Mouse (Mus musculus) stomach, embryonic 16.5 days (tissue): ENCODE results near the gene Slc29a2. TPM values are rescaled to one million over a fixed set of nuclear protein-coding genes. Genes with fewer than 3 reads are reported as not detected.

ENCODE experiments used
- ATAC-seq: fragments of 200-750 bp; cut with Nextera tagmentation; 2 replicates; pipeline ENCODE4 v1.8.0; 2017; ENCODE audit warnings: moderate number of reproducible peaks, moderate TSS enrichment; ENCODE audit not compliant: insufficient read depth, low FRiP score
- H3K27ac ChIP-seq: fragments of 300-500 bp; sonication (generic); 2 replicates; pipeline ENCODE4 v1.5.1; 2014; ENCODE audit warnings: low read length
- H3K27me3 ChIP-seq: fragments of 300-500 bp; sonication (generic); 2 replicates; pipeline ENCODE4 v1.6.1; 2014; ENCODE audit warnings: low read length, control low read depth, mixed read lengths; ENCODE audit not compliant: control insufficient read depth, insufficient read depth
- H3K36me3 ChIP-seq: fragments of 300-500 bp; sonication (generic); 2 replicates; pipeline ENCODE4 v1.6.1; 2014; ENCODE audit warnings: low read length; ENCODE audit not compliant: control insufficient read depth, insufficient read depth
- H3K4me1 ChIP-seq: fragments of 300-500 bp; sonication (generic); 2 replicates; pipeline ENCODE4 v1.6.1; 2014; ENCODE audit warnings: low read length, control low read depth, mixed read lengths; ENCODE audit not compliant: control insufficient read depth, insufficient read depth
- H3K4me2 ChIP-seq: fragments of 300-500 bp; sonication (generic); 2 replicates; pipeline ENCODE4 v1.6.1; 2014; ENCODE audit warnings: low read depth, low read length, mixed read lengths
- H3K4me3 ChIP-seq: fragments of 300-500 bp; sonication (generic); replicated peaks from 2 replicates; pipeline ENCODE4 v1.5.1; 2014; ENCODE audit warnings: mild to moderate bottlenecking, low read length
- H3K9ac ChIP-seq: fragments of 300-500 bp; sonication (generic); 2 replicates; pipeline ENCODE4 v1.6.1; 2014; ENCODE audit warnings: low read length
- H3K9me3 ChIP-seq: fragments of 300-500 bp; sonication (generic); replicated peaks from 2 replicates; pipeline ENCODE4 v1.6.1; 2016; ENCODE audit warnings: low read length, control low read depth; ENCODE audit not compliant: control insufficient read depth
- WGBS: fragments of 180-500 bp; shearing (Covaris S2); extraction: QIAGEN DNeasy Blood & Tissue Kit; methylation state at CpG from one replicate; pipeline ENCODE4 v1.1.7; 2014; 5-methylcytosine and 5-hydroxymethylcytosine counted together
- polyA plus RNA-seq: library from polyadenylated mRNA; unstranded; fragments of >200 nt; fragmentation: Nextera tagmentation; extraction: Ambion mirVana; gene quantifications from 2 replicates; pipeline ENCODE4 v1.2.1, GENCODE M21; 2015

Slc29a2 gene
- polyA plus RNA-seq, 1 experiment from 2014 or later, result 3.3 TPM

GRCm38 (mm10) chr19:5040862-5041523 is 17.3 kb downstream of the Slc29a2 start, which contains the start of gene Brms1:
Gene Brms1 (plus strand): TSS chr19:5041354.
- H3K9me3 ChIP-seq, result no peaks in the 10 kb centered on the region
- WGBS, result 3% methylated on average over 40 of the region's 40 CpGs
- no peaks in the 10 kb centered on the region for H3K27me3 ChIP-seq
- peak within 1 kb of the TSS; percentile 94 for H3K4me2 ChIP-seq
- peak within 1 kb of the TSS; percentile 80 for H3K4me3 ChIP-seq
- peaks cover 28% of the 10 kb centered on the region for H3K4me1 ChIP-seq
- ATAC-seq, result peak; percentile 76; the same call in 1 of the 2 replicates
- H3K9ac ChIP-seq, result peak within 1 kb of the TSS; percentile 86
- peak within 1 kb of the TSS; percentile 79 for H3K27ac ChIP-seq
- H3K36me3 ChIP-seq, result no peaks in the 10 kb centered on the region

GRCm38 (mm10) chr19:5041588-5041987 is 17.9 kb downstream of the Slc29a2 start:
- H3K4me2 ChIP-seq, result peak overlapping the region; percentile 94

GRCm38 (mm10) chr19:5045531-5045930 is 21.9 kb downstream of the Slc29a2 start:
- Histone ChIP-seq H3K9ac (no peak overlapping the region), H3K9me3 (no peaks in the 10 kb centered on the region), H3K4me2 (no peak overlapping the region), H3K27ac (no peak overlapping the region), H3K4me1 (peaks cover 21% of the 10 kb centered on the region), H3K4me3 (no peak overlapping the region), H3K27me3 (no peaks in the 10 kb centered on the region), H3K36me3 (0 out of 2 replicates have a peak, but pooled peaks cover 3% of the 10 kb centered on the region)
- WGBS, result 76% methylated on average over 4 of the region's 4 CpGs
- no peak for ATAC-seq

More at GRCm38 (mm10) chr19:5041588-5041987, 17.9 kb downstream of the Slc29a2 start:
- Histone ChIP-seq H3K4me1 (peaks cover 28% of the 10 kb centered on the region), H3K9ac (peak overlapping the region; percentile 86), H3K9me3 (no peaks in the 10 kb centered on the region), H3K4me3 (peak overlapping the region; percentile 80), H3K36me3 (no peaks in the 10 kb centered on the region), H3K27me3 (no peaks in the 10 kb centered on the region), H3K27ac (peak overlapping the region; percentile 79)
- ATAC-seq, result no peak
- WGBS, result 2% methylated on average over 16 of the region's 16 CpGs

- ATAC-seq, result no peak
- Histone ChIP-seq H3K36me3 (0 out of 2 replicates have a peak, but pooled peaks cover 3% of the 10 kb centered on the region), H3K9me3 (no peaks in the 10 kb centered on the region), H3K27ac (no peak overlapping the region), H3K9ac (no peak overlapping the region), H3K4me3 (no peak overlapping the region), H3K4me1 (peaks cover 19% of the 10 kb centered on the region), H3K27me3 (peaks cover 10% of the 10 kb centered on the region), H3K4me2 (no peak overlapping the region)
- 83% methylated on average over 14 of the region's 14 CpGs for WGBS
These were observed 24.7 kb downstream of the Slc29a2 start for GRCm38 (mm10) chr19:5048138-5049056.

GRCm38 (mm10) chr19:5049325-5049724 is 25.7 kb downstream of the Slc29a2 start:
- Histone ChIP-seq H3K4me2 (no peak overlapping the region), H3K9ac (no peak overlapping the region; the same call in 1 of the 2 replicates), H3K36me3 (0 out of 2 replicates have a peak, but pooled peaks cover 3% of the 10 kb centered on the region), H3K27me3 (peaks cover 10% of the 10 kb centered on the region), H3K27ac (no peak overlapping the region), H3K4me1 (peaks cover 19% of the 10 kb centered on the region), H3K9me3 (no peaks in the 10 kb centered on the region), H3K4me3 (no peak overlapping the region)
- ATAC-seq, result no peak
- 76% methylated on average over 6 of the region's 6 CpGs for WGBS

GRCm38 (mm10) chr19:5050047-5050905 is 26.6 kb downstream of the Slc29a2 start, which contains the start of gene Rin1:
Gene Rin1 (plus strand): TSS chr19:5050481.
- Histone ChIP-seq H3K9ac (peak within 1 kb of the TSS; percentile 64), H3K36me3 (0 out of 2 replicates have a peak, but pooled peaks cover 3% of the 10 kb centered on the region), H3K9me3 (no peaks in the 10 kb centered on the region), H3K4me2 (peak within 1 kb of the TSS; percentile 58), H3K27ac (peak within 1 kb of the TSS; percentile 71), H3K4me1 (peaks cover 19% of the 10 kb centered on the region), H3K4me3 (peak within 1 kb of the TSS; percentile 45), H3K27me3 (peaks cover 10% of the 10 kb centered on the region)
- WGBS, result 18% methylated on average over 14 of the region's 14 CpGs
- ATAC-seq, result peak; percentile 70; the same call in 1 of the 2 replicates

GRCm38 (mm10) chr19:5051031-5051430 is 27.4 kb downstream of the Slc29a2 start:
- Histone ChIP-seq H3K36me3 (0 out of 2 replicates have a peak, but pooled peaks cover 3% of the 10 kb centered on the region), H3K4me3 (peak overlapping the region; percentile 45), H3K27me3 (peaks cover 10% of the 10 kb centered on the region), H3K4me1 (peaks cover 19% of the 10 kb centered on the region), H3K9ac (peak overlapping the region; percentile 64), H3K27ac (peak overlapping the region; percentile 51), H3K4me2 (peak overlapping the region; percentile 58), H3K9me3 (no peaks in the 10 kb centered on the region)
- WGBS, result 12% methylated on average over 17 of the region's 17 CpGs
- peak; percentile 52; the same call in 1 of the 2 replicates for ATAC-seq

GRCm38 (mm10) chr19:5051515-5051914 is 27.9 kb downstream of the Slc29a2 start:
- Histone ChIP-seq H3K9me3 (no peaks in the 10 kb centered on the region), H3K4me3 (peak overlapping the region; percentile 45), H3K27me3 (peaks cover 10% of the 10 kb centered on the region), H3K4me1 (peaks cover 22% of the 10 kb centered on the region), H3K27ac (no peak overlapping the region), H3K36me3 (0 out of 2 replicates have a peak, but pooled peaks cover 3% of the 10 kb centered on the region), H3K9ac (peak overlapping the region; percentile 64), H3K4me2 (peak overlapping the region; percentile 58)
- 62% methylated on average over 3 of the region's 3 CpGs for WGBS
- no peak for ATAC-seq
